Mouse (Mus musculus) heart, adult 11 months (tissue): ENCODE data around the gene Pter.

Source experiments
- DNase-seq: peaks from one replicate; pipeline ENCODE4 v3.0.0; 2022

Gene Pter

DNA sequence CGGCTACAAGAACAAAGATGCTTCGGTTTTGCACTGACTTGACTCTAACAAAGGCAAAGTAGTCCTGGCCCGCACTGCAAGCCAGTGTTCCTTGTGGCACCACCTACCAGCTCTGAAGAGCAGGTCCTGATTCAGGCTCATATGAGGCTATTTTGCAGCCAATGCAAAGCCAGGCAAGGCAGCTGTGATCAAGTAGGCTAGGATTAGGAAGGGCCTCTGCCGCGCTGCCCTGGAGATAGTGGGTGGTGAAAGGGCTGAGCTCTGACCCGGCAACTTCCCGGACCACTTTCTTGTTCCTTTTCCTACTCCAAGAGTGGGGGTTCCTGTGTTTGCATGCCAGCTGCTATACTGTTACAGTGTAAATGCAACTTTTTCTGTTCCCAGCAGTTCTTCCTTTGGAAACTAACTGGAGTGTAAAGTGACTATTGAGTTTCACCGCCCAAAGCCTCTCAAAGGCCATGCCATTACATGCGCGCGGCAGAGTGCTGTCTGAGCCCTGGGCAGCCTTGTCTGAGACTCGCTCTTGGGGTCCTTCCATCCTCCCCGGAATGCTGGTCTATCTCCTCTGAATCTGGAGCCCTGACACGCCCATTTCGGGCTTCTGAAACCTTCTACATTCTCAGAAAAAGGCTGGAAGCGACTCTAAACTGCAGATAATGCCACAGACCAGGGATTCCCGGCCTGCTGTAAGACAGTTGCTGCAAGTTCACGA is 85.6 kb downstream of the Pter start:
- no peak for DNase-seq

- DNase-seq = peak; percentile 87
Observed at GRCm38 (mm10) chr2:13010030-13010459, 86.2 kb downstream of the Pter start.

- DNase-seq = peak; percentile 93
Observed at GRCm38 (mm10) chr2:13010460-13011341, 86.9 kb downstream of the Pter start.

GRCm38 (mm10) chr2:13011472-13011871 is 87.6 kb downstream of the Pter start, which contains the start of gene C1ql3:
C1ql3 (minus strand) TSS chr2:13011806.
- no peak for DNase-seq

DNA sequence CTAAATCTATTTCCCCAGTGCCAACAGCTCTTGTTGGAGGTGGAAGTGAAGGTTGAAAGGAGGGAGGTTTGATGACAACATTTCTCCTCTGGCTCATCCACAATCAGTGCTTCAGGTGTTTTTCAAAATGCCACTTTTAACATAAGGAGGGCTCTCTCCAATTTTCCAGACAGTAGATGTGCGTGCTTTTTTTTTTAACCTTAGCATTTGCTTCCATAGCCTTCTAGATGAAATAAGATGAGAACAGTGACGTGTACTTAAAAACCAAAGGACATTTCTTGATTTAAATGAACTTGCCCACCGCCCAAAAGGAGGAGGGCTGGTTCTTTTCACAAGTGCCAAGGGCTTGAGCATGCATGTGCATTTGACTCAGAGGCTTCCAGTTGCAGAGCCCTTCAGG is 88.1 kb downstream of the Pter start:
- no peak for DNase-seq

- peak; percentile 24 for DNase-seq
Observed at GRCm38 (mm10) chr2:13018382-13018781, 94.5 kb downstream of the Pter start.

- DNase-seq = no peak
Observed at GRCm38 (mm10) chr2:13018861-13019260, 95.0 kb downstream of the Pter start.

DNA sequence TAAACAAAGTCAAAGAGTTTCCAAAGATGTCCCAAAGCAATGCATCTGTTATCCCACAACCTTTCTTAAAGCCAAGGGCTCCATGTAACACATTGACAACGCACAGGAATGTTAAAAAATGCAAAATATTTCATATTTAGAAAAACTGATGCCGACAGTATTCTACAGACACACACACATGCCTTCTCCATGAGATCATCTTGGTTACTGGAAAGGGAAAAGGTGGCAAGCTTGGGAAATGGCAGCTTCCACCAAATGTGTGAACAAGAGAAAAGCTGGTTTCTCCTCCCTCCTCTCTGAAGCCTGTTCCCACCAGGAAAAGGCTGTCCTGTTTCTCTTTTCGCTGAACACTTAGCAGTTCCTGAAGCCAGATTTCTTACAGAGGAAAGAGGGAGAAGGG is 114.9 kb downstream of the Pter start:
- DNase-seq = peak; percentile 30

GRCm38 (mm10) chr2:13039785-13040184 is 115.9 kb downstream of the Pter start:
- DNase-seq = peak; percentile 37

DNA sequence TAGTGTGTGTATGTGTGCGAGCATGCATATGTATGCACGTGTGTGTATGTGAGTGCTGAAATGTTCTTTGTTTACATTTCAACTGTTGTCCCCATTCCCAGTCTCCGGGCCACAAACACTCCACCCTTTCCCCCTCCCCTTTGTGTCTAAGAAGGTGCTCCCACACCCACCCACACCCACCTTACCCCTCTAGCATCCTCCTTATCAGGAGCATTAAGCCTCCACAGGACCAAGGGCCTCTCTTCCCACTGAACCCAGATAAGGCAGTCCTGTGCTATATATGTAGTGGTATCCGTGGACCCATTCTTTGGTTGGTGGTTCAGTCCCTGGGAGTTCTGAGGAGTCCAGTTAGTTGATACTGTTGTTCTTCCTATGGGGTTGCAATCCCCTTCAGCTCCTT is 120.7 kb downstream of the Pter start:
- no peak for DNase-seq

DNA sequence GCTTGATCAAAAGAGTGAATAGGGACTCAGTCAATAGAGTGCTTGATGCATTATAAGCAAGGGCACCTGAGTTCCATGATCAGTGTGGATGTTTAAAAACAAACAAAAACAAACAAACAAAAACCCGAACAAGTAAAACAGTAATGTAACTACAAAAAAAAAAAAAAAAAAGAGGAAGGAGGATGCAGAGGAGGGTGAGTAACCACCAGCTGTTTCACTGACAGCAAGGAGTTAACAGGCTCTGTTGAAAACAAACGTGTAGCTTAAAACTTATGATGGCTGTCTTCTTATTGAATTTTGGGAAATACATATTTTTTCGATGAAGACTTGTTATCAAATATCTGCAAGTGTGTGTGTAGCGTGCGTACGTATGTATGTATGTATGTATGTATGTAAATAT is 124.8 kb downstream of the Pter start:
- no peak for DNase-seq
